Mouse (Mus musculus): ENCODE measurements around the gene Nup160. TPM values are rescaled to one million over a fixed set of nuclear protein-coding genes. Genes with fewer than 3 reads are reported as not detected.
A peak's percentile ranks its signal among the peaks of the same experiment; 100 is the strongest.

Nup160 gene
- total RNA-seq, 2 experiments from 2014 or later: 16.9 to 20.0 TPM

DNA sequence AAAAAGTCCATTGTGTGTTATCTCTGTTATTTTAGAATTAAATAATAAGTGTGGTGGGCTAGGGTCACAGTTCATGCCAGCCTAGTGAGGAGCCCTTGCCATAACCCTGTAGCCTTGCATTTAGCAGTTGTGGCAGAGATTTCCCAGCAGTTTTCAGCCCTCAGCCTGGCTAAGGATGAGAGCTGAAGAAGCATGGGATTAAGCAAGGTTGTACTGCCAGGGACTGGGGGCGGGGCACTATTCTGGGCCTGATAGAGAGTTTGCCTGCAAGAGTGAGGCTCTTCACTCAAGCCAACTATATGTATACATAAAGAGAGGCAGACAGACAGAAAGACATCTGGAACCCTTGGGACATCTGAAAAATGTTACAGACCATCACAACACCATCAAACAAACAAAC is 18.0 kb upstream of the Nup160 start:
- DNase-seq (ENCODE audit: low spot score in 2 of 2): no peak
- intact Hi-C loops (cut with DNase I): no loop called here

DNA sequence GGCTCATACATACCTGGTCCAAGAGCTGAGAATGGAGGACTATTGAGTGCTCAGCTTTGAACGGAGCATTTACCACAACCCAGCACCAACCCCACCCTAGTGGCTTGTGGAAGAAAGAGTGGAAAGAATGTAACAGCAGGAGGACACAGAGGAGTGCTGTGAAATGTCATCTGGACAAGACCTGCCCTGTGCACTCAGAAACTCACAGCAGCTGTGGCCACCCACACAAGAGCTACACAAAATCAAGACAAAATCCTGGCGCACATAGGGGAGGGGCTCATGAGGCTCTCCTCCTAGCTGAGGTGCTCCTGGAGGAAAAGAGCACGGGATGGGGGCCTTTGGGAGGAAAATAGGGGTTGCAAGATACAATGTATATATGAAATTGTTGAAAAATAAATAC is 17.4 kb upstream of the Nup160 start:
- intact Hi-C loops (cut with DNase I): no loop called here
- no peak for DNase-seq (ENCODE audit: low spot score in 2 of 2)

- intact Hi-C loops (cut with DNase I): no loop called here
- no peak for DNase-seq (ENCODE audit: low spot score in 2 of 2)
These were observed 16.1 kb upstream of the Nup160 start for GRCm38 (mm10) chr2:90660947-90661346.

GRCm38 (mm10) chr2:90661426-90661825 is 15.6 kb upstream of the Nup160 start:
- DNase-seq (ENCODE audit: low spot score in 2 of 2): no peak
- intact Hi-C loops (cut with DNase I): no loop called here

DNA sequence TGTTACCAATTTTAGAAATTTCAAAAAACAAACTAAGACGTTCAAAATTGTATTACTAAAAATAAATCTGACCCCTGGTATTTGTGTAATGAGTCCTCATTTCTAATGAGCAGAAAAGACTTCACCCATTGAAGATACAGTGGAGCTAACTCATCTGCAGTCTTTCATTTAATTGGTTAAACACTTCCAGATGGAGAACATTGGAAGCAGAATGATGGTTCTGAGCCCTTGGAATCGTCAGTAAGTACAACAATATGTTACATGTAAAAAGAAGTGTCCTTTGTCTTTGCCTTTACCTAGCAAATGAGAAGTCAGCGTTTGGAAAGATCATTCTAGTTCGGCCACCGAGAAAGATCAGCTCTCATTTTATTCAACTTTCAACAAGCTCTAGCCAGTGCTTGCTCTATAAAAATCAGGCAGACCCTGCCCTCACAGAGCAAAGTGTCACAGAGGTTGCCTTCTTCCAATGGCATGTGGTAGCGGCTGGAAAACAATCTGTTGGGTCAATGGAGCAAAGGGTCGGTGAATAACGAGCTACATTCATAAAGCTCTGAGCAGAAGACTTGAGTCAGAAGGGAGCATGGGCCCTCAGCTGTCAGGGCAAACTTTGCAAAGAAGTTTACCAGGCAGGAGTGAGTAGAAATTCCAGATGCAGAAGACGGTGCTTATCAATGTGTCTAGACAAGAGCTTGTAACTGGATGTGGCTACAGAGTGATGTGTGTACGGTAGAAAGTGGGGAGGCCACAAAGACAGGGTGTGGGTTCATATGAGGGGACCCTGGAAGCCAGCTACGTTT is 10.2 kb upstream of the Nup160 start:
- intact Hi-C loops (cut with DNase I): no loop called here
- DNase-seq (ENCODE audit: low spot score in 2 of 2): no peak

DNA sequence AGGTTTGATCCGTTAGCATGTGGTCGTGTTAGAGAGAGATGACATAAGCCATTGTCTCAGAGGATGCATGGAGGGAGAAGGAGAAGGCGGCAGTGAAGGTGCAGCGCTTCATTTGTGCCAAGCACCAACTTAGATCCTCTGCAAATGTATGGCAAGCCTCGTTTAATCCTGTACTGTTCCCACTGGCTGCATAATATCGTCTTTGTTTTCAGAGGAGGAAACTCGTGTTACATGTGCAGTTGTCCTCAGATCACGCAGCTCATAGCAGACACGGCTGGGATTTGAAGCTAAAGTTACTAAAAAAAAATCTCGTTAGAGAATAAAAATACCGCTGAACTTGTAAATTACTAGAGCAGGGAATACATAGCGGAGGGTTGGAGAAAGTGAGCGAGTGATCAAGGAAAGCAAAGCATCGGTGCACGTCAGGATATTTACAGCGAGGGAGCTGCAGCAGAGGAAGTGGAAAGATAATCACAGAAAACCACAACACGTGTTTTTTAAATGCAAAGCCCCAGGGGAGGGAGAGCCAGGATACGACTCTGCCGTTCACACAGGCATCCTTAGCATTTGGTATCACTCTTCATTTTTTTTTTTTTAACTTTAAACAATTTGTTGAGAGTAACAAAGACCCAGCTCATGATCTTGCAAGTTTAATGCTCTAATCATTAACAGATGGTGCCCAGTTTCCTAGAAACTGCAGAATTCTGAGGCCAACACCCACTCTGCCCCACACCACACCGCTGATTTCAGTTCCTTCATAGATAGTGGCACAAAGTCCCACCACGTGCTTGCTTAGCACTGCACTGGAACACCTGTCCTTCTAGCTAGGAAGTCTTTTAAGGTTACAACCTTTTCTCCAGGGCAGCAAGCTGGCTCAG is 9.4 kb upstream of the Nup160 start:
- intact Hi-C loops (cut with DNase I): no loop called here
- peak; percentile 25 to 75 for DNase-seq (ENCODE audit: low spot score in 2 of 2)

GRCm38 (mm10) chr2:90670343-90670742 is 6.7 kb upstream of the Nup160 start:
- intact Hi-C loops (cut with DNase I): no loop called here
- no peak for DNase-seq (ENCODE audit: low spot score in 2 of 2)

GRCm38 (mm10) chr2:90673339-90673738 is 3.7 kb upstream of the Nup160 start:
- no peak for DNase-seq (ENCODE audit: low spot score in 2 of 2)
- intact Hi-C loops (cut with DNase I): no loop called here

DNA sequence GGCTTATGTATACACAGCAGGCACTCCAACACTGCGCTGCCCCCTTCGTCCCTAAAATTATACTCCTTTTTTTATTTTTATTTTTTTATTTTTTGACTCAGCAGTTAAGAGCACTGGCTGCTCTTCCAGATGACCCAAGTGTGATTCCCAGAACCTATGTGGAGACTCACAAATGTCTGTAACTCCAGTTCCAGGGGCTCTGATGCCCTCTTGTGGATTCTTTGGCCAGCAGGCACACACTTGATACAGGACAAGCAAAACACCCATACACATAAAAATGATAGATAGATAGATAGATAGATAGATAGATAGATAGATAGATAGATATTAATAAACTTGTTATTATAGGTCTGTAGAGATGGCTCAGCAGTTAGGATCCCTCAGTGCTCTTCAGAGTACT is 2.5 kb upstream of the Nup160 start:
- intact Hi-C loops (cut with DNase I): no loop called here

DNA sequence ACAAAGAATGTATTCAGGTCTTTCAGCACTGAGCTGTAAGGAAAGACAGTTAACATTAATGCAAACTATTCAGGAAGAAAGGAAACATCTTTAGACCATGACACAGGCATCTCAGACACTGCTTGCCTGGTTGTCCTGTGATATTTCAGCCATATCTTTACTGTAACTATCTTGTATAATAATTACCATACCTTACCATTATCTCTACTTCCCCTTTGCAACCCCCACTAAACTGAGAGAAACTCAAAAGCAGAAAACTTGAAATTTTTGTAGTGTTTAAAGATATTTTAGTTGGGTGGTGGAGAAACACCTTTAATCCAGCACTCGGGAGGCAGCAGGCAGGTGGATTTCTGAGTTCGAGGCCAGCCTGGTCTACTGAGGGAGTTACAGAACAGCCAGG is 1.5 kb upstream of the Nup160 start:
- no peak for DNase-seq (ENCODE audit: low spot score in 2 of 2)
- intact Hi-C loops (cut with DNase I): loop anchor here (5.0 kb wide), 1 partner anchor 93 kb away; the partner anchor contains the start of gene Ptprj

More for the DNA sequence above, 2.5 kb upstream of the Nup160 start:
- no peak for DNase-seq (ENCODE audit: low spot score in 2 of 2)

GRCm38 (mm10) chr2:90678256-90679060 is 1.4 kb downstream of the Nup160 start:
- intact Hi-C loops (cut with DNase I): loop anchor here (2.0 to 5.0 kb wide), 2 partner anchors 96 to 204 kb away; partner anchors contain the start of gene Ptprj
- DNase-seq (ENCODE audit: low spot score in 2 of 2): no peak

GRCm38 (mm10) chr2:90679061-90679810 is 2.2 kb downstream of the Nup160 start:
- intact Hi-C loops (cut with DNase I): loop anchor here (2.0 to 5.0 kb wide), 2 partner anchors 97 to 204 kb away; partner anchors contain the start of gene Ptprj
- peak; percentile 88 to 89 for DNase-seq (ENCODE audit: low spot score in 2 of 2)

DNA sequence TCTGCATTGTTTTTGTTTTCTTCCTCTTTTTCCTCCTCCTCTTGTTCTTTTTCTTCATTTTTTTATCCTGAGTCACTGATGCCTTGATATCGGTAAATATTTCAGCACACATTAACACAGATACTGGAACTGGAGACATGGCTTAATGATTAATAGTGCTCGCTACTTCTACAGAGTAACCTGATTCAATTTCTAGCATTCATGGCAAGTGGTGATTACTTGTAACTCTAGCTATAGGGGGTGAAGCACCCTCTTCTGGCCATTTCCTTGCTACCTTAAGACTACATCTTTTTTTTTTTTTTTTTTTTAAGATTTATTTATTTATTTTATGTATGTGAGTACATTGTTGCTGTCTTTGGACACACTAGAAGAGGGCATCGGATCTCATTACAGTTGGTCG is 23.9 kb downstream of the Nup160 start:
- intact Hi-C loops (cut with DNase I): loop anchor here (5.0 kb wide), 1 partner anchor 66 kb away; no protein-coding TSS in a partner anchor
- DNase-seq (ENCODE audit: low spot score in 2 of 2): no peak

- intact Hi-C loops (cut with DNase I): no loop called here
- no peak for DNase-seq (ENCODE audit: low spot score in 2 of 2)
These were observed 31.5 kb downstream of the Nup160 start for GRCm38 (mm10) chr2:90708548-90708947.

- DNase-seq (ENCODE audit: low spot score in 2 of 2): no peak
- intact Hi-C loops (cut with DNase I): no loop called here
These were observed 38.6 kb downstream of the Nup160 start for GRCm38 (mm10) chr2:90715555-90716092.

DNA sequence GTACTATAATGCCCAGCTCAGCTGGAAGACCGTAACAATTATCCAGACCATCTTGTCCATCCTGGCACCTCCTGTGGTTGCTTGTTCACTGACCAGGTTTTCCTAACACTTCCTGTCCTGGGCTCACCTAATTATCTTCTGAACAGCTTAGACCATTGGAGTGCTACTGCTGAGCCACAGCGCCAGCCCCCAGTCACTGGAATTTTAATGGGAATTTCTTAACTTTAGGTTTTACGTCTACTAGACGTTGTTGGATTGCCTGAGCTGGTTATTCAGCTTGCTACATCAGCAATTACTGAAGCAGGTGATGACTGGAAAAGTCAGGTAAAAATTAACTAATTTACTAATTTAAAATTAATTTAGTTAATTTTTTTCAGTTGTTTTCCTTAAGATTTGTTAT is 40.4 kb downstream of the Nup160 start:
- intact Hi-C loops (cut with DNase I): no loop called here
- DNase-seq (ENCODE audit: low spot score in 2 of 2): no peak

DNA sequence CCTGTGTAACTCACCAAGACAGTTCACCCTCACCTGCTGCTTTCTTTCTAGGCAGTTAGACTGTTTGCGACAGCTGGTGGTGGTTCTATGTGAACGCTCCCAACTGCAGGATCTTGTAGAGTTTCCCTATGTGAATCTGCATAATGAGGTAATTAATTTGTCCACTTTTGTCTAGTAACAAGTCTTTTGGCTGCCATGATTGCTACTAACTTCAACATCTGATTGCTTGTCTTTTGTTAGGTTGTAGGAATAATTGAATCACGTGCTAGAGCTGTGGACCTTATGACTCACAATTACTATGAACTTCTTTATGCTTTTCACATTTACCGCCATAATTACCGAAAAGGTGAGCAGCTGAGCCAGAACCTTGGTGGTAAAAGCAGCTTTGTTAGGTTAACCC is 40.9 kb downstream of the Nup160 start:
- intact Hi-C loops (cut with DNase I): no loop called here
- no peak for DNase-seq (ENCODE audit: low spot score in 2 of 2)

GRCm38 (mm10) chr2:90726818-90727217 is 49.8 kb downstream of the Nup160 start:
- intact Hi-C loops (cut with DNase I): no loop called here
- no peak for DNase-seq (ENCODE audit: low spot score in 2 of 2)

DNA sequence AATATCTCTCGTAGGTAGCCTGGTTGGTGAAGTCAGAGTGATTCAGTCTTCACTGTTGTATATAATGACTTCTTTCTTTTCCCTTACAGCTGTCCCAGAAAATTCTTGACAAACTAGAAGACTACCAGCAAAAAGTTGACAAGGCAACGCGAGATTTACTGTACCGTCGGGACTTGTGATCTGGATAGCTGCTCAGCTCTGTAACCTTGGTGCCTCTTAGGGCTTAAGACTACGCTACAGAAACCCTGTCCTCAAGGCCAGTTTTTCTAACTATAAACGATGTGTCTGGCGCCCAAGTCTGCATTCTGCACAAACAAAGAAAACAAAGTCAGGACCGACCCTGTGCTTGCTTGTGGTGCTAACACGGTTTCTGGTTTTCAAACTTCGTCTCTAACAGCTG is 58.3 kb downstream of the Nup160 start:
- intact Hi-C loops (cut with DNase I): no loop called here

More for the DNA sequence above, 58.3 kb downstream of the Nup160 start:
- DNase-seq (ENCODE audit: low spot score in 2 of 2): no peak

All from left cerebral cortex, postnatal 14 days (tissue).